Mouse (Mus musculus): ENCODE results near the gene Chn1.

- TF ChIP-seq CTCF (IDR thresholded peaks at IDR 0.05; ENCODE audit: extremely low read depth, insufficient read length, insufficient replicate concordance, low read depth, low read length): peak; percentile 86; the same call in 1 of the 2 replicates
- no peak for TF ChIP-seq POLR2A (IDR thresholded peaks at IDR 0.05; ENCODE audit: low read depth, low read length)
These were observed 202.4 kb downstream of the Chn1 start for GRCm38 (mm10) chr2:73572539-73573372.
